Mouse (Mus musculus) forebrain, postnatal 0 days (tissue): ENCODE results near the gene Aldob. TPM values are rescaled to one million over a fixed set of nuclear protein-coding genes. Genes with fewer than 3 reads are reported as not detected.

Experiments used
- ATAC-seq: fragments of 200-750 bp; cut with Nextera tagmentation; 2 replicates; pipeline ENCODE4 v1.8.0; 2017; ENCODE audit warnings: mild to moderate bottlenecking, moderate library complexity
- DNase-seq: peaks from one replicate; pipeline ENCODE4 v3.0.0-alpha.2; 2015
- H3K27ac ChIP-seq: fragments of 300-500 bp; sonication (generic); 2 replicates; pipeline ENCODE4 v1.5.1; 2014; ENCODE audit warnings: low read depth, mild to moderate bottlenecking, antibody characterized with exemption, low read length, moderate library complexity, mixed read lengths
- H3K27me3 ChIP-seq: fragments of 300-500 bp; sonication (generic); 2 replicates; pipeline ENCODE4 v1.6.1; 2014; ENCODE audit warnings: mild to moderate bottlenecking, low read length, mixed read lengths; ENCODE audit not compliant: insufficient read depth
- H3K36me3 ChIP-seq: fragments of 300-500 bp; sonication (generic); 2 replicates; pipeline ENCODE4 v1.6.1; 2014; ENCODE audit warnings: mild to moderate bottlenecking, moderate library complexity; ENCODE audit not compliant: insufficient read depth
- H3K4me1 ChIP-seq: fragments of 300-500 bp; sonication (generic); 2 replicates; pipeline ENCODE4 v1.6.1; 2014; ENCODE audit warnings: antibody characterized with exemption; ENCODE audit not compliant: insufficient read depth
- H3K4me2 ChIP-seq: fragments of 300-500 bp; sonication (generic); 2 replicates; pipeline ENCODE4 v1.6.1; 2014; ENCODE audit warnings: low read depth, mild to moderate bottlenecking, moderate library complexity
- H3K4me3 ChIP-seq: fragments of 300-500 bp; sonication (generic); 2 replicates; pipeline ENCODE4 v1.5.1; 2014; ENCODE audit warnings: low read depth, low read length, mixed read lengths
- H3K9ac ChIP-seq: fragments of 300-500 bp; sonication (generic); 2 replicates; pipeline ENCODE4 v1.6.1; 2014; ENCODE audit warnings: mild to moderate bottlenecking
- H3K9me3 ChIP-seq: fragments of 300-500 bp; sonication (generic); 2 replicates; pipeline ENCODE4 v1.6.1; 2016; ENCODE audit warnings: low read length
- CTCF ChIP-seq: sonication (generic); IDR thresholded peaks from 2 replicates; pipeline ENCODE4 v1.5.1; 2016; ENCODE audit warnings: antibody characterized with exemption, control low read depth, low read depth
- WGBS: fragments of 180-500 bp; shearing (Covaris S2); extraction: QIAGEN DNeasy Blood & Tissue Kit; methylation state at CpG from one replicate; pipeline ENCODE4 v1.1.7; 2014; 5-methylcytosine and 5-hydroxymethylcytosine counted together
- polyA plus RNA-seq: library from polyadenylated mRNA; unstranded; fragments of >200 nt; fragmentation: Nextera tagmentation; extraction: Ambion mirVana; gene quantifications from 2 replicates; pipeline ENCODE4 v1.2.1, GENCODE M21; 2015
- total RNA-seq: library from RNA; depleted of rRNA; stranded (reverse); fragments of >200 nt; gene quantifications from 2 replicates; pipeline ENCODE4 v1.2.3, GENCODE M21; 2014

The Aldob gene
- total and polyA plus RNA-seq, 2 experiments from 2014 or later: 0.27 to 0.57 TPM

DNA sequence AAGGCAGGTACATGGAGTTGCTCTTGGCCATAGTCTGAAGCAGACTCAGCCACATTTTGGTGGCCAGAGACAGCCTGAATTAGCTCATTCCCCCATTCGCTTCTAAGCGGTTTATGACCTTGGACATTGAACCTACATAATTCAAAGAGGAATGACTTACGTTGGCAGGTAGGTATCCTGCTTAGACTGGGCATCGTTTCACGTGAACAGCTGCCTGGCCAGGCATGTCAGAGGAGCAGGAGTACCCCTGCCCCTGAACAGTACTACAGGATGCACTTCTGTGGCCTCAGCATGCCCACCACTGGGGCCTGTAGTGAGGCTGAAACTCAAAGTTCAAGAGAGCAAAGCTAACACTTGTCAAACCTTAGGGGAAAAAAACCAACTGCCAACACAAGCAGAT is 4.0 kb upstream of the Aldob start:
- DNase-seq: no peak
- H3K27ac ChIP-seq: no peak overlapping the region
- H3K4me2 ChIP-seq: no peak overlapping the region
- no peak overlapping the region for H3K9ac ChIP-seq
- no peak for TF ChIP-seq CTCF
- no peak for ATAC-seq
- no peak overlapping the region for H3K4me3 ChIP-seq
- WGBS: 90% methylated on average over 5 of the region's 5 CpGs
- no peaks in the 10 kb centered on the region for H3K36me3 ChIP-seq
- H3K9me3 ChIP-seq: no peaks in the 10 kb centered on the region
- H3K27me3 ChIP-seq: no peaks in the 10 kb centered on the region
- no peaks in the 10 kb centered on the region for H3K4me1 ChIP-seq

- H3K4me2 ChIP-seq: no peak overlapping the region
- no peaks in the 10 kb centered on the region for H3K27me3 ChIP-seq
- no peak overlapping the region for H3K9ac ChIP-seq
- no peak overlapping the region for H3K27ac ChIP-seq
- DNase-seq (no peak), ATAC-seq (no peak)
- no peaks in the 10 kb centered on the region for H3K4me1 ChIP-seq
- no peak for TF ChIP-seq CTCF
- H3K36me3 ChIP-seq: no peaks in the 10 kb centered on the region
- no peak overlapping the region for H3K4me3 ChIP-seq
- 90% methylated on average over 7 of the region's 7 CpGs for WGBS
- H3K9me3 ChIP-seq: no peaks in the 10 kb centered on the region
Observed at GRCm38 (mm10) chr4:49547544-49548219, 1.7 kb downstream of the Aldob start.

DNA sequence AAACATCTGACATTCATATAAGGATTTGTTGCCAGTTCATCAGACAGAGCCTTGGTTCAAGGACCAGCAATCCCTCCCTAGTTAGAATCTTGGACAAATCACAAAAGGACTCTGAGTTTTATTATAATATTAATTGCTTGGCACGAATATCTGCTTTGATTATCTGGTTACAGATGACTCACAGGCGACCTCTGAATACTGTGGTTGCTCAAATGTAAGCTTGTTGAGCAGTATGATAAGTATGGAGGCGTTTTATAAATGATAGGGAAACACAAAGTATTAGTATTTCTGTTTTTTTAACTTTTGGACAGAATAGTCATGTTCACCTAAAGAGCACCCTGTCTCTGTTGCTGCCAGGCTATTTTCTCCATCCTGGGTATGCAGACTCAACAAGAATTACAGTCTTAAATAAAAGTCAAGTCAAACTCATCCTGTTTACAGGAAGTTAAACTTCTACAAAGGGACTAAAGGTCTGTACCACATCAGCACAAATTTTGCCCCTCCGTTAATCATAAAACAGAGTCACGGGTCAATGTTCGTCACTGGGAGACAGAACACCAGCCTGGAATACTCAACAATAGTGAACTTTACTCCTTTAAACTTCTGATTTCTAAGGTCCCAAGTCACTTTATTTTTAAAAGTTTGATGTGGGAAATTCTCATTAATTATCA is 2.3 kb downstream of the Aldob start:
- Histone ChIP-seq H3K9ac (no peak overlapping the region), H3K27ac (no peak overlapping the region), H3K4me1 (no peaks in the 10 kb centered on the region), H3K4me3 (no peak overlapping the region), H3K9me3 (no peaks in the 10 kb centered on the region), H3K36me3 (no peaks in the 10 kb centered on the region), H3K4me2 (no peak overlapping the region), H3K27me3 (no peaks in the 10 kb centered on the region)
- DNase-seq (no peak), ATAC-seq (no peak)
- 77% methylated on average over 6 of the region's 6 CpGs for WGBS
- TF ChIP-seq CTCF: no peak

- WGBS: 86% methylated on average over 2 of the region's 2 CpGs
- DNase-seq: no peak
- Histone ChIP-seq H3K9ac (no peak overlapping the region), H3K9me3 (no peaks in the 10 kb centered on the region), H3K27ac (no peak overlapping the region), H3K27me3 (no peaks in the 10 kb centered on the region), H3K4me1 (no peaks in the 10 kb centered on the region), H3K4me3 (no peak overlapping the region), H3K36me3 (no peaks in the 10 kb centered on the region), H3K4me2 (no peak overlapping the region)
- TF ChIP-seq CTCF: no peak
- no peak for ATAC-seq
Observed at GRCm38 (mm10) chr4:49546026-49546425, 3.3 kb downstream of the Aldob start.

DNA sequence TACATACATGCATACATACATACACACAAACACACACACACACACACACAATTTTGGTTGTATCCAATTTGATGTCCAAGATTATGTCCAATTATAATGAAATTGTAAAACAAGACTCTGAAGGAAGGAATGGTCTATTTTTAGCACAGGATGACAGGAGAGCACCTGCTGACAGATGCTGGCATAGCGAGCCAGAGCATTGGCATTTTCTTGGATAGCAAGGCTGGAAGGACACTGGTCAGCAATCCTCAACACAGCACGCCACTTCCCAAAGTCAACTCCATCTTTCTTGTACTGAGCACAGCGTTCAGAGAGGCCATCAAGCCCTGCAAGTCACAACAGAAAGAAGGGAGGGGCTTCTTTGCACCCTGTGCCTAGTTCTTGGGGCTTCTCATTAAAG is 8.4 kb downstream of the Aldob start:
- WGBS: 61% methylated on average over 3 of the region's 3 CpGs
- Histone ChIP-seq H3K4me1 (no peaks in the 10 kb centered on the region), H3K36me3 (no peaks in the 10 kb centered on the region), H3K4me3 (no peak overlapping the region), H3K4me2 (no peak overlapping the region), H3K9me3 (no peaks in the 10 kb centered on the region), H3K27me3 (no peaks in the 10 kb centered on the region), H3K27ac (no peak overlapping the region), H3K9ac (no peak overlapping the region)
- no peak for DNase-seq
- no peak for ATAC-seq
- TF ChIP-seq CTCF: no peak

- no peak for DNase-seq
- H3K4me2 ChIP-seq: no peak overlapping the region
- H3K36me3 ChIP-seq: no peaks in the 10 kb centered on the region
- H3K4me3 ChIP-seq: no peak overlapping the region
- no peak for TF ChIP-seq CTCF
- ATAC-seq: no peak
- no peaks in the 10 kb centered on the region for H3K4me1 ChIP-seq
- H3K9me3 ChIP-seq: no peaks in the 10 kb centered on the region
- no peak overlapping the region for H3K9ac ChIP-seq
- WGBS: 53% methylated on average over 6 of the region's 6 CpGs
- no peak overlapping the region for H3K27ac ChIP-seq
- no peaks in the 10 kb centered on the region for H3K27me3 ChIP-seq
Observed at GRCm38 (mm10) chr4:49539665-49540064, 9.7 kb downstream of the Aldob start.

- no peak for DNase-seq
- no peak overlapping the region for H3K4me2 ChIP-seq
- H3K9me3 ChIP-seq: no peaks in the 10 kb centered on the region
- H3K9ac ChIP-seq: no peak overlapping the region
- no peak overlapping the region for H3K27ac ChIP-seq
- ATAC-seq: no peak
- 94% methylated on average over 4 of the region's 4 CpGs for WGBS
- TF ChIP-seq CTCF: no peak
- no peaks in the 10 kb centered on the region for H3K36me3 ChIP-seq
- H3K27me3 ChIP-seq: no peaks in the 10 kb centered on the region
- no peaks in the 10 kb centered on the region for H3K4me1 ChIP-seq
- H3K4me3 ChIP-seq: no peak overlapping the region
Observed at GRCm38 (mm10) chr4:49536671-49537070, 12.7 kb downstream of the Aldob start.
